Mouse (Mus musculus) heart, adult 18-20 months (tissue): ENCODE measurements at regions not wholly inside any gene's neighbourhood (a gene's known extent, or its start where the extent isn't known, plus 50 kb on each side); places are given as distances from the start of the nearest gene placed in this dataset.

Experiments used
- DNase-seq, 2 experiments: peaks; one replicate each; pipeline ENCODE4 v3.0.0; 2021 to 2022; ENCODE audit warnings: mixed read lengths in 1 of 2

DNA sequence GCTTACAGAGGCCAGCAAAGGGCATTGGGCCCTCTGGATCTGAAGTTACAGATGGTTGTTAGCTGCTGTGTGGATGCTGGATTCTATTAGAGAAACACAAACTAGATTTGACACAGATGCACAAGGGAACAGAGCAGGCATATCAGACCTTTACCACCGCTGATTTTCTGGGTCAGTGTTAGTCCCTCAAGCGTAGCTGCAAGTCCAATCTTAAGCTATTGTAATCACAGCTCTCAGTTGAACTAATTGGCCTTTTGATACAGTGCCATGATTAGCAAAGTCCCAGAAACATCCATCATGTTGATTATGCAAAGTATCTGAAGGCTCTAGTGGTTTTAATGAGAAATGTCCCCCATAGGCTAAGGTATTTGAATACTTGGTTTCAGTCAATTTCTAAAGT, 54.2 kb upstream of the Plppr5 start:
- DNase-seq: no peak

DNA sequence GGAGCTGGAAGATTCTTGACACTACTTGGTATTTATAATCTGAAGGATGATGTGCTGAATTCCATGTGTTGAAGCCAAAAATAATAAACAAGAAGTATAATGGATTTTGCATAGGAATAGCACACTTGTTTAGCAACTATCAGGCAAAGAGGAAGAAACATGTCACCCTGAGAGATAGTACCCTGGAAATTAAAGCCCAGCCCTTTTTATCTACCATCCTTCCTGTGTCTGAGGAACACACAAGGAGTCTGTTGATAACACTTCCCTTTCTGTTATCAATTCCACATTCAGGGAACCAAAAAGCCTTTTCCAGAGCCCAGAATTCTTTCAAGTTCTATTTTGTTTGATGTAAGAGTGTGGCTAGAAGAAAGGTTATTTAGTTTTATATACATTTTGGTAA, 66.5 kb upstream of the Plppr5 start:
- no peak for DNase-seq

DNA sequence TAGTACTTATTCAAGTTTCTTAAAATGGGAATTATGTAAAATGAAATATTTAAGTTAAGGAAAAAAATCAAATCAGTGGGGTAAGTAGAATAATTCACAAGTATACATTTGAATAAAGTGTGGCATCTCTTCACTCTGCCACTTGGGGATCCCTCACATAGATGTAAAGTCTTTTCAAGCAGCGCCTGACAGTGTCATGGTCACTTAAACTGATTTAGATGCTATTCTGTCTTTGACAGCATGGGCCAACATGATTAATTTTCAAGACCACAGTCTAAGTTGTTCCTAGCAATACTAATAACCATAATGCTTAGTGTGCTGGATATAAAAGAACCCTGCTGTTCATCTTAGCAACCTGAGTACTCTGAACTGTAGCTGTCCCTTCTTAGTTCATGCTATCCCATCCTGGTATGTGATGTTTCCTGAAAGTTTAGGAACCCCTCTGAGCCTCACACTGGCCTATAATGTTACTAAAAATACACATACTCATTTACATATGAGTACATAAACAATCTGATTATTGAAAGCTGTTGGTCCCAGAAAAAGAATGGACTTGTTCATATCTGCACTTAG, 68.4 kb upstream of the Plppr5 start:
- no peak for DNase-seq

DNA sequence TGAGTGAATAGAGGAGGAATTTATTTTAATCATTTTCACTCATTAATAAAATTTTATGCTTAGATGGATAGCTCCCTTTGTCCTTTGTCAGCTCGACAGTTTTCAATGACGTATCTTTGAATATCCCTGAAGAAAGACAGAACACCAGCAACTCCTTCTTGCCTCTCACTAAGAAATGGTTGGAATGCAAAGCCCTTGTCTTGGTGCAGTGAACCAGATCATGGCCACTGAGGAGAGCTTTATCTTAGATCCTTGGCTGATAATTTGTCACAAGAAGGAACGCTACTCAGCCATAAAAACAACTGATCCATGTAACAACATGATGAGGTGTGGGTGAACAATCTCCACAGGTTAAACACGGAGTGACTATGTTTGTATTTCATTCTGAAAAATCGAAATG, 73.5 kb upstream of the Plppr5 start:
- DNase-seq: no peak

DNA sequence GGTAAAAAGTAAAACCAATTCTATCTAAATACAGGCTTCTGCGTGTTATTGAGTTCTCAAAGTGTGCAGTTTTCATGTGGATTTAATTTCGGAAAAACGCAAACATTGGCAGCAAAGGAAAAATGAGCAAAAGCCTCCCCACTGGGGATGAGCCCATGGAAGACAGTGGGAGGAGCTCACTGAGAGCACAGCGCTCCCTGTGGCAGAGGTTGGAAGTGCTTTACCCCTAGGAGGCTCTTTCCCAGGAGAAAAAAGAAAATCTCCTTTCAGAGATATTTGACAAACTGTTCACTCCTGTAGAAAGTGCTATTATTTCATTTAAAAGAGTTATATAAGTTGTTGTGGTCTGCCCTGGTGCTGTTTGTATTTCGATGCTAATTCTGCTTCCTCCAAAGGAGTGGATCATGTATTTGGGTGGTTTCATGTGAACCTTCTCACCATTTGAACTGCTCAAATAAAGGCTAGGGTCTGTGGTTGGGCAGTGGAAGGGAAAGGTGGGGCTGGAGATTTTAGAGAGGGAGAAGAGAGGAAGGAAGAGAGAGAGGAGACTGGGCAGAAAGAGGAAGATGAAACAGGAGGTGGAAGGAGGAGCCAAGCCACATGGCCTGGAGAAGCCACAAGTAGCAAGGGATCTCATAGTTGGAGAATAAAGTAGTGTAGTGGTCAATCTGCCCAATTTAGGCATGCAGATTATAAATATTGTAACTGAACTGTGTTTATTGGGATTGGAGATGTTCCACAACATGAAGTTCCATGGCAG, 76.3 kb upstream of the Plppr5 start:
- DNase-seq: no peak

DNA sequence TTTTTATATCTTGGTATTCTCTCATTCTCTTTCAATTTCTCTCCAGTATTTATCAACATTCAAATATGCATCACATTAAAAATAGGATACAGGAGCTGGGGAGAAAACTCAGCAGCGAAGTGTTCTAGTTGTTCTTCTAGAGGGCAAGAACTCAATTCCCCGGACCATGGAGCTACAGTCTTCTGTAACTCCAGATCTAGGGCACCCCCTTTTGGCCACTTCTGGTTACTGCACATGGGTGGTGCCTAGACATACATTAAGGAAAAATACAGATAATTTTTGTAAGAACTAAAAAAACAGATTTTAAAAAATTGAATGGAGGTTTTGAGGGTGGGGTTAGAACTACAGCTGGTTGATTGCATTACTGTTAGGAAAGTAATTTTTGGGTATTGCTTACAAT, 80.5 kb upstream of the Plppr5 start:
- DNase-seq: peak; percentile 2 to 7

DNA sequence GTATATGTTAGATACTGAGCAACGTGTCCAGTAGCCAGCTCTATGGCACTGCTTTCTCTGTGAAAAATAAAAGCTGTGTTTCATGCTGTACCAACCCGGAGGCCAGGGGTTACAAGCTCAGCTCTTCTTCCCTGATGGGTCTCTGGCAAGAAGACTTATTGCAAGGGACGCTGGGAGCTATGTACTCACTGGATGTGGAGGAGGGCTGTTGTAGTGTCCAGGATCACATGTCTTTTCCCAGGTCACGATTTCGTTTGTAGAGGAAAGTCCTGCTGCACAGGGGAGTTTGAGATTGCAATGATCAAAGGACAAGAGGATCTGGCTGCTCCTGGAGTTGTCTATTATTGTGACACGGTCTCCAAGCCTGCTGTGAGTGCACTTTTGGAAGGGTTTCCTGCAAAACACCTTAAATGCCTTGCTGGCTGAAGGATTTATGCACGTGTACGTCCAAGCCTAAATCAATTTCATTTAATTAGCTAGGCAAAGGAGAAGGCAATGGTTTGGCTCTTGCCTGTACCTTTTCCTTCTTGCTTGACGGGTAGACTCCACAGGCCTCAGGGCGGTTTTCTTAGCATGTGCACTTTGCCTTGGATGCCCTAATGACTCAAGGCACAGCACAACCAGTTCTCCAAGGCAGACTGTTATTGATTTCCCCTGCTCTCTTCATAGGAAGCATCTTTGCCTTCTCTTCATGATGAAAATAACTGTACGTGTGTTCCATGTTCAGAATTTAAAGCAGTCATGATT, 87.2 kb upstream of the Plppr5 start:
- DNase-seq: no peak

DNA sequence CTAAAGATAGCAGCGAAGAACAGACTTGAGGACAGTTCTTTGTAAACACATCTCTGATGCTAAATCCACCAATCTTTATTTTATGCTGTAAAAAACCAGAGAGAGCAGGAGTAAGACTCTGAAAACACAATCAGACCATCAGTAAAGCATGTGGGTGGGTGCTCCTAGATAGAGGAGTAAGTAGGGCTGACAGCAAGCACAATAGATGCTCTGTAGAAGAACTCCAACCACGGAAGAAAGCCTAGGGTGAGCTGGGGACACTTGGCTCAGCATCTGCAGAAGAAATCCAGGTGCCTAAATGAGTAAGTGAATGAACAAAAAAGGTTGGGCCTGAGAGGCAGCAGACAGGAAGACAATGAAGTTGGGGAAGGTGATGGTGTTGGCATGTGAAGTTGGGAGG, 88.3 kb upstream of the Plppr5 start:
- no peak for DNase-seq

DNA sequence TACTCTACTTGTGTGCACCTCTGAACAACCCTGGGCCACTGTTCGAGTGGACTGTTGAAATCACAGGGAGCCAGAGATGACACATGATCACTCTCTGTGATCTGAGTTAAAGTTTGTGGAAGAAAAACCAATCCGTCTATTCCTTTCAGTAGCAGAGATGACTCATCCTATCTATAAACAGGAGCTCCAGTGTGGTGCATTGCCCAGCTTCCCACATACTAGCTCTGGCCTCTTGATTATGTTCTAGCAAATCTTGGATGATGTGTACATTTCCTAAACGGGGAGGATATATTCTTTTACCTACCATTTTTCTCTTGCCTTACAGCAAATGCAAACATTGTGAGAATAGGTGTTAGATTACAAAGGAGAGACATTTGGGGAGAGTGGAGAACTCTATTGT, 94.5 kb upstream of the Plppr5 start:
- no peak for DNase-seq

DNA sequence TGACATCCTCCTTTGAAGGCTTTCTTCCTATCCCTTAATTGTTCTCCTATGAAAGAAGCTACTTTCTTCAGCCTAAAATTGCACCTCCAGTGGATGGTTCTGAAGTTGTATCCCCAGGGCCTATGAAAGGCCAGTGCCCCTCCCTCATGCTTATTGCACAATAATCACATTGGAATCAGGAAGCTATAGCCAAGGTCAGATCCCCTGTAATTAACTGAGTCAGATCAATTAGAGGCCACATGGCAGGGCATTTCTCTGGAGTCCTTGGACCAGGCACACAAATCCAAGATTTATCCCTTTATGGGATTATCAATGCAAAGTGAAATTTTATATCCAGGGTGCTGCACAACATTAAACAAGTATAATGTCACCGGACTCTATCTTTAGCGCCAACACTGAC, 98.8 kb upstream of the Plppr4 start:
- DNase-seq: no peak

DNA sequence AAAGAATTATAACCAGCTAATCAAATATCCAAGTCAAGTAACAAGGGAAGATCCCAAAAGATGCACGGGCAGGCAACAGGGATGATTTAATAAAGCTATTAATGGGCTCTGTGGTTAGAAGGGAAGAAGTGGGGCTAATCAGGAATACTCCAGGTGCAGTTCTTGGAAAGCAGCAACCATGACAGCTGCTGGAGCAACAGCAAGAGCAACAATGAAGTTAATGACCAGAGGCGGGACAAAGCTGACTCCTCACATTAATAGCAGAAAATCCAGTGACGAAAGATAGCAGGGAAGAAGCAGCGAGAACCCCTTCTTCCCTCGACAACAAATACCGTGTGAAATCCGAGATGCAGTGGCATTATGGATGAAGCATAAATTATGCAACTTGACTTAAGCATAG, 89.9 kb upstream of the Plppr4 start:
- no peak for DNase-seq

DNA sequence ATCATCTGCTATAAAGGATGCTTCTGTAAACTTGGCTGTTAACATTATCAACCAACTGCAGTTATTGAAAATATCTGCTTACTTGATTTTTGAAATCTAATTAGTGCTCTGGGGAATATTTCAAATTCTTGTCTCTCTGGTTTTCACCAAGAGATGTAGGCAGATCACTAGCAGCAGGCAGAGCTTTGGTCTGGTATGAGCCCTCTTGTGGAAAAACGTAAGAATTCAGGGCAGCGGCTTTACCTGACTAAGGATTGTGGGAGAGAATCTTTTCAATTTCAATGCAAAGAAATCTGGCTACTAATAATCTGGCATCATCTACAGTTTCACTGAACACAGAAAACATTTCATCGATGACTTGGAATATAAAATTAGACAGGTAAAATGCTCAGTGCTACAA, 81.2 kb upstream of the Plppr4 start:
- DNase-seq: no peak

DNA sequence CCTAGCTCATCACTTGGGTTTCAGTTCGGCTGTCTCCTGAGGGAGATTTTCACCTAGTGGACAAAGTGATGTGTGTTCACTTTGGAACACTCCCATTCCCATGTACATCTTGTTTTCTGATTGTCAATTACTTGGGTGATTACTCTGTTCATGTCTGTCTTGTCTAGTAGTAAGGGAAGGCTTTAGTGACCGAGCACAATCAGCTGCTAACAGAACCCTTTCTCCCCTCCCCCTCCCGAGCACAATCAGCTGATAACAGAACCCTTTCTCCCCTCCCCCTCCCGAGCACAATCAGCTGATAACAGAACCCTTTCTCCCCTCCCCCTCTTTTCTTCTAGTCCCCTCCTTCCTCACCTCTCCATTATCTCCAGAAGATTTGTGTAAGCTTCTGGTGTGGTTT, 79.6 kb upstream of the Plppr4 start:
- no peak for DNase-seq

DNA sequence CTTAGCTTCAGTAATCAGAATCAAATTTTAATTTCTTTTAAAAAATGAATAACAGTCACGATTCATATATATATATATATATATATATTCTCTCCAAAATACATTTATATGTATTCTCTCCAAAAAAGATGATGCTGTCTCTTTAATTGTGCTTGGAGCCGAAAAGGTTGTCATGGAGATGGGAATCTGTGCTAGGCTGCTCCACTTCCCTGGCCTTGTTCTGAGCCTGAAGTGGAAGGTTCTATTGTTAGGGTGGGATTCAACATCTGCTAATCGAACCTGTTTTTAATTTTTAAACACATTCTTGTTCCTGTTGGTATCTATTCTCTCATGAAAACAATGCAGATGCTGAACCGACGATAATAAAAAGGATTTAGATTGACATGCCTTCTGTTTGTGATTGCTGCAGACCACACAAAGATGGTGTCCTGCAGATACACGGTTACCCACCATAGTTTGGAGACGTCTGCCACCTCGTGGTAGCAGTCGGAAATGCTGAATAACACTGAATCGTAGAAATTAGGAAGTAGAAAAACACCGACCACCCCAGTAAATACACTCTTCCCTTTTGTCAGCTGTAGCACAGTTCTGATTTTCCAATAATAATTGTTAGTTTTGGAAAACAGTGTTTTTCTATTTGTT, 77.9 kb upstream of the Plppr4 start:
- DNase-seq: peak; percentile 25 to 85

DNA sequence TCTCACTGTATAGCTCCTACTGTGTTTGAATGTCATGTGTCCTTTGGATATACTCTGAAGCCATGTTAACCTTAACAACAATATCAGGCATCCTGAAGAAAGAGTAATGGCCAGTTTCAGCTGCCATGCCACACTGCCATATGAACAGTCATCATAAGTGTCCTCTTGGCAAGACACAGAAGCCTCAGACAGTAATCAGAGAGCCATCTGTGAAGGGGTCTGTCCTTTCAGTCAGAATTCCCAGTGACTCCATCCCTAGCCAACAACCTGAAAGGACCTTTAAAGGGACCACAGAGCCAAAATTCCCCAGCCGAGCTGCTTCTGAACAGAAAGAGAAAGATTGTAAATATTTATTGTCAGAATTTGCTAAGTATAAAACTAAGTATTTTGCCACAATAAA, 63.9 kb upstream of the Plppr4 start:
- DNase-seq: no peak

DNA sequence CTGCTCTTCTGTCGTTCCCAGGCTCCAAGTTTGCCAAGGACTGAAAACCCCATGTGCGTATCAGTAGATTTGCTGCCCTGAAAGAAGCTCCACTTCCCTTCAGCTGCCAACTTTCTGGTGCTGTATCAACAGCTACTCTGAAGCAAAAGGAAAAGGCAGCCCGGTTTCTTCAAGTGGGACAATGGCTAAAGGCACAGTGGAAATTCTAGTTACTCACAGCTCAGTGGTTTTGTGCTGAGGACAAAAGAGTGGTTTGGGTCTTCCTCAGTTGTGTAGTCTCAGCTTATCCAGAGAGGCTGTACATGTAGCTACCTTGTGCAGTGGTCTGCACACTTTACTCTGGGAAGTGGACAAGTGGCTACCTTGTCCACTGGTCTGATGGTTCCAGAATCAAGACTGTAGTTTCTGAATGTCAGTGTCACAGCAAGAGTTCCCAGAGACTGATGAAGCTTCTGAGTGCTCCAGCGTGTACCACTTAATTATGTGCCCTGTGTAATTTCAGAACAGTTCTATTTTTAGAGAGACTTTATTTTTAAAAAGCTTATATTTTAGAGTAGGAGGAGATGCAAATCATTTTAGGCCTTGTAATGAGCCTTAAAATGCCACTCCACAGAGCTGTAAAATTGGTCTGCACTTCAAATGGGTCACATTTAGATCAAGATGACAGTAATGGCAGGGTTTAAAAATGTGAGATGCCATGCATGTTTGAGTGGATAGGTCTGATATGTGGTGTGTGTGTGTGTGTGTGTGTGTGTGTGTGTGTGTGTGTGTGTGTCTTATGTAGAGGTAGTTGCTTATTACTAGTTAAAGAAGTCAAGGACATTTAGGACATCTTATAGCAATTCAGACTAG, 52.4 kb upstream of the Plppr4 start:
- DNase-seq: no peak
